Mouse (Mus musculus) bone marrow macrophage, adult 2 months (primary cell): ENCODE measurements at regions not wholly inside any gene's neighbourhood (a gene's known extent, or its start where the extent isn't known, plus 50 kb on each side); places are given as distances from the start of the nearest gene placed in this dataset.

Experiments
- H3K27ac ChIP-seq: 2 replicates; pipeline ENCODE4 v1.5.1; 2012; ENCODE audit warnings: low read depth, low read length; ENCODE audit not compliant: insufficient read depth
- H3K4me1 ChIP-seq: 2 replicates; pipeline ENCODE4 v1.6.1; 2012; ENCODE audit warnings: low read length; ENCODE audit not compliant: control insufficient read depth, insufficient read depth
- H3K4me3 ChIP-seq: 2 replicates; pipeline ENCODE4 v1.5.1; 2012; ENCODE audit warnings: mild to moderate bottlenecking, low read length, moderate library complexity; ENCODE audit not compliant: insufficient read depth
- CTCF ChIP-seq: IDR thresholded peaks from 2 replicates; pipeline ENCODE4 v1.5.1; 2012; ENCODE audit warnings: low read depth, mild to moderate bottlenecking, low read length, moderate library complexity
- POLR2A ChIP-seq: IDR thresholded peaks from 2 replicates; pipeline ENCODE4 v1.6.1; 2012; ENCODE audit warnings: mild to moderate bottlenecking, low read depth, low read length, borderline replicate concordance

- H3K4me3 ChIP-seq = no peak overlapping the region
- TF ChIP-seq POLR2A (no peak), CTCF (no peak)
- H3K27ac ChIP-seq = no peak overlapping the region
- no peaks in the 10 kb centered on the region for H3K4me1 ChIP-seq
Observed at GRCm38 (mm10) chr9:23097134-23097789, 125.6 kb upstream of the Bmper start.

- TF ChIP-seq POLR2A (no peak), CTCF (no peak)
Observed at GRCm38 (mm10) chr9:23101584-23101983, 121.3 kb upstream of the Bmper start.

GRCm38 (mm10) chr9:23101990-23102796 is 120.7 kb upstream of the Bmper start:
- TF ChIP-seq CTCF (no peak), POLR2A (no peak)
- Histone ChIP-seq H3K4me1 (no peaks in the 10 kb centered on the region), H3K4me3 (no peak overlapping the region), H3K27ac (no peak overlapping the region)

More at GRCm38 (mm10) chr9:23101584-23101983, 121.3 kb upstream of the Bmper start:
- Histone ChIP-seq H3K27ac (no peak overlapping the region), H3K4me3 (no peak overlapping the region), H3K4me1 (no peaks in the 10 kb centered on the region)

- Histone ChIP-seq H3K4me1 (no peaks in the 10 kb centered on the region), H3K4me3 (no peak overlapping the region), H3K27ac (no peak overlapping the region)
- TF ChIP-seq CTCF = no peak
- no peak for TF ChIP-seq POLR2A
Observed at GRCm38 (mm10) chr9:23111500-23111899, 111.4 kb upstream of the Bmper start.

- no peak for TF ChIP-seq CTCF
- TF ChIP-seq POLR2A = no peak
- H3K4me1 ChIP-seq = no peaks in the 10 kb centered on the region
- H3K27ac ChIP-seq = no peak overlapping the region
- H3K4me3 ChIP-seq = no peak overlapping the region
Observed at GRCm38 (mm10) chr9:23115026-23115425, 107.8 kb upstream of the Bmper start.

GRCm38 (mm10) chr9:23115540-23115939 is 107.3 kb upstream of the Bmper start:
- Histone ChIP-seq H3K27ac (no peak overlapping the region), H3K4me1 (no peaks in the 10 kb centered on the region), H3K4me3 (no peak overlapping the region)
- no peak for TF ChIP-seq CTCF
- TF ChIP-seq POLR2A = no peak

GRCm38 (mm10) chr9:23116311-23116710 is 106.6 kb upstream of the Bmper start:
- Histone ChIP-seq H3K4me1 (no peaks in the 10 kb centered on the region), H3K27ac (no peak overlapping the region), H3K4me3 (no peak overlapping the region)
- no peak for TF ChIP-seq CTCF
- TF ChIP-seq POLR2A = no peak

GRCm38 (mm10) chr9:23119811-23120210 is 103.1 kb upstream of the Bmper start:
- H3K4me3 ChIP-seq = no peak overlapping the region
- no peak for TF ChIP-seq CTCF
- TF ChIP-seq POLR2A = no peak
- H3K27ac ChIP-seq = no peak overlapping the region
- H3K4me1 ChIP-seq = no peaks in the 10 kb centered on the region

- Histone ChIP-seq H3K27ac (no peak overlapping the region), H3K4me1 (no peaks in the 10 kb centered on the region), H3K4me3 (no peak overlapping the region)
- TF ChIP-seq POLR2A (no peak), CTCF (no peak)
Observed at GRCm38 (mm10) chr9:23120814-23121213, 102.1 kb upstream of the Bmper start.

GRCm38 (mm10) chr9:23122524-23122923 is 100.4 kb upstream of the Bmper start:
- Histone ChIP-seq H3K4me3 (no peak overlapping the region), H3K27ac (no peak overlapping the region), H3K4me1 (no peaks in the 10 kb centered on the region)
- TF ChIP-seq POLR2A (no peak), CTCF (no peak)
